16 mouse cellular contexts compared by ENCODE assay signal in the genomic region with DNA sequence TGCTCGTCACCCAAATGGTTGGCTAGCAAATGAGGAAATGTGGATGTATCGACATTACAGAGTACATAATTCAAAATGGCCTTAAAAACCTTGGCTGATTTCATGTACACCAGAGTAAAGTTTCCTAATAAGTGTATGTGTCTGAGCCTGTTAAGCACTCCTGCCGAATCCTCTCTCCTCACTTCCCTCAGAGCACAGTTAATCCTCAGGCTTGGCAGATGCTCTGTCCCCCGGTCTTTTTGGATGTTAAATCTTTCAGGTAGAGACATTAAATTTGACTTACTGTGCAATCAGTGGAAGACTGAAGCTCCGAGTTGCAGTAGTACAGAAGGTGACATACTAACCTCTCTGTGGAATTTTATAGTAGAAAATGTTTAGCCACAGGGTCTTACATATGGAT.
"Had no signal": no experiment of that assay in that cellular context is flagged by ENCODE, and none has a peak within 500 bp of the region (broad histone marks: within the 10 kb centered on the region; RNA-seq: fewer than 3 reads in every experiment).

No protein-coding gene starts in this region.

- DNase-seq: cerebellum, adult 2 months; cerebellum, adult 8-10 months; cerebellum, adult 9-10 months; cerebellum, postnatal 10 days; cerebellum, postnatal 14 days; cerebellum, postnatal 25 days; cerebellum, postnatal 36 days; embryo, embryonic 11 days; forebrain, postnatal 0 days; gastrocnemius, adult 2 months; gastrocnemius, postnatal 10 days; gastrocnemius, postnatal 14 days; gastrocnemius, postnatal 25 days; gastrocnemius, postnatal 36 days; heart, adult 18-20 months; heart, adult 2 months had no signal
